Mouse (Mus musculus) lung, postnatal 0 days (tissue): Measurements from ENCODE around the gene Sorbs2.

Source experiments
- CTCF ChIP-seq: IDR thresholded peaks from 2 replicates; pipeline ENCODE4 v1.5.1; 2016; ENCODE audit warnings: antibody characterized with exemption, mild to moderate bottlenecking
- EP300 ChIP-seq: IDR thresholded peaks from 2 replicates; pipeline ENCODE4 v1.6.1; 2016; ENCODE audit warnings: antibody characterized with exemption, mild to moderate bottlenecking, control low read depth

GRCm38 (mm10) chr8:45639444-45639843 lies 131.9 kb downstream of the Sorbs2 start:
- no peak for TF ChIP-seq CTCF
- no peak for TF ChIP-seq EP300
